Mouse (Mus musculus) stomach, postnatal 0 days (tissue): Measurements from ENCODE around the gene Tmem161b. TPM values are rescaled to one million over a fixed set of nuclear protein-coding genes. Genes with fewer than 3 reads are reported as not detected.
"Not testable (repeated sequence)": the region's sequence is repeated elsewhere in the genome, so short reads cannot be mapped to it uniquely, and the experiment has no call there.

Experiments
- ATAC-seq: fragments of 200-750 bp; cut with Nextera tagmentation; 2 replicates; pipeline ENCODE4 v1.8.0; 2017; ENCODE audit not compliant: low FRiP score, low TSS enrichment
- DNase-seq: peaks from one replicate; pipeline ENCODE4 v3.0.0-alpha.2; 2016; ENCODE audit warnings: low spot score
- H3K27ac ChIP-seq: fragments of 300-500 bp; sonication (generic); replicated peaks from 2 replicates; pipeline ENCODE4 v1.5.1; 2014; ENCODE audit warnings: mild to moderate bottlenecking, control low read depth
- H3K27me3 ChIP-seq: fragments of 300-500 bp; sonication (generic); 2 replicates; pipeline ENCODE4 v1.6.1; 2014; ENCODE audit warnings: low read length; ENCODE audit not compliant: control insufficient read depth, insufficient read depth
- H3K36me3 ChIP-seq: fragments of 300-500 bp; sonication (generic); 2 replicates; pipeline ENCODE4 v1.6.1; 2014; ENCODE audit warnings: low read length, mixed read lengths; ENCODE audit not compliant: control insufficient read depth, insufficient read depth
- H3K4me1 ChIP-seq: fragments of 300-500 bp; sonication (generic); replicated peaks from 2 replicates; pipeline ENCODE4 v1.6.1; 2014; ENCODE audit warnings: antibody characterized with exemption; ENCODE audit not compliant: control insufficient read depth, insufficient read depth
- H3K4me2 ChIP-seq: fragments of 300-500 bp; sonication (generic); replicated peaks from 2 replicates; pipeline ENCODE4 v1.6.1; 2014; ENCODE audit warnings: low read depth, mild to moderate bottlenecking, control low read depth, moderate library complexity
- H3K4me3 ChIP-seq: fragments of 300-500 bp; sonication (generic); 2 replicates; pipeline ENCODE4 v1.5.1; 2014; ENCODE audit warnings: low read depth, low read length, control low read depth
- H3K9ac ChIP-seq: fragments of 300-500 bp; sonication (generic); 2 replicates; pipeline ENCODE4 v1.6.1; 2014; ENCODE audit warnings: mild to moderate bottlenecking, low read length, control low read depth, mixed read lengths
- H3K9me3 ChIP-seq: fragments of 300-500 bp; sonication (generic); 2 replicates; pipeline ENCODE4 v1.6.1; 2016; ENCODE audit warnings: low read length; ENCODE audit not compliant: control insufficient read depth
- CTCF ChIP-seq: IDR thresholded peaks from 2 replicates; pipeline ENCODE4 v1.5.1; 2016; ENCODE audit warnings: antibody characterized with exemption, low read depth, mild to moderate bottlenecking, moderate library complexity
- EP300 ChIP-seq: optimal IDR thresholded peaks from 2 replicates; pipeline ENCODE3; 2016; ENCODE audit warnings: antibody characterized with exemption
- WGBS: fragments of 180-500 bp; shearing (Covaris S2); extraction: QIAGEN DNeasy Blood & Tissue Kit; methylation state at CpG from one replicate; pipeline ENCODE4 v1.1.7; 2014; 5-methylcytosine and 5-hydroxymethylcytosine counted together
- polyA plus RNA-seq: library from polyadenylated mRNA; unstranded; fragments of >200 nt; fragmentation: Nextera tagmentation; extraction: Ambion mirVana; gene quantifications from 2 replicates; pipeline ENCODE4 v1.2.1, GENCODE M21; 2015

Gene Tmem161b
- polyA plus RNA-seq, result 16.4 and 18.6 TPM in 2 replicates

GRCm38 (mm10) chr13:84221820-84222681, at the start of gene Tmem161b:
Tmem161b (plus strand) TSS chr13:84222296.
- 0% methylated on average over 47 of the region's 52 CpGs for WGBS
- no peaks in the 10 kb centered on the region for H3K27me3 ChIP-seq
- H3K4me1 ChIP-seq, result no peaks in the 10 kb centered on the region
- TF ChIP-seq EP300 (no peak), CTCF (peak; percentile 34)
- H3K4me2 ChIP-seq, result peak within 1 kb of the TSS; percentile 83
- H3K9ac ChIP-seq, result peak within 1 kb of the TSS; percentile 74
- ATAC-seq (peak; percentile 100), DNase-seq (peak; percentile 94)
- H3K9me3 ChIP-seq, result no peaks in the 10 kb centered on the region
- peak within 1 kb of the TSS; percentile 88 for H3K27ac ChIP-seq
- H3K4me3 ChIP-seq, result peak within 1 kb of the TSS; percentile 78
- no peaks in the 10 kb centered on the region for H3K36me3 ChIP-seq

GRCm38 (mm10) chr13:84185835-84186234, 36.3 kb upstream of the Tmem161b start:
- H3K36me3 ChIP-seq, H3K4me2 ChIP-seq, H3K9ac ChIP-seq, ATAC-seq, H3K9me3 ChIP-seq, H3K27me3 ChIP-seq, H3K4me3 ChIP-seq, H3K27ac ChIP-seq, DNase-seq, H3K4me1 ChIP-seq: not testable (repeated sequence)

GRCm38 (mm10) chr13:84192723-84193122, 29.4 kb upstream of the Tmem161b start:
- ATAC-seq (no peak), DNase-seq (no peak)
- H3K27ac ChIP-seq, result no peak overlapping the region
- H3K27me3 ChIP-seq, result no peaks in the 10 kb centered on the region
- H3K4me3 ChIP-seq, result no peak overlapping the region
- H3K9ac ChIP-seq, result no peak overlapping the region
- no peaks in the 10 kb centered on the region for H3K4me1 ChIP-seq
- H3K9me3 ChIP-seq, result no peaks in the 10 kb centered on the region
- TF ChIP-seq CTCF (no peak), EP300 (no peak)
- H3K4me2 ChIP-seq, result no peak overlapping the region
- H3K36me3 ChIP-seq, result no peaks in the 10 kb centered on the region
- WGBS, result 77% methylated on average over 3 of the region's 3 CpGs

- no peaks in the 10 kb centered on the region for H3K4me1 ChIP-seq
- no peaks in the 10 kb centered on the region for H3K27me3 ChIP-seq
- H3K4me2 ChIP-seq, result peak overlapping the region; percentile 83
- no peaks in the 10 kb centered on the region for H3K36me3 ChIP-seq
- TF ChIP-seq CTCF, result no peak
- no peak for TF ChIP-seq EP300
- 2% methylated on average over 10 of the region's 10 CpGs for WGBS
- peak overlapping the region; percentile 74 for H3K9ac ChIP-seq
- DNase-seq, result no peak
- peak overlapping the region; percentile 88 for H3K27ac ChIP-seq
- no peak for ATAC-seq
- H3K4me3 ChIP-seq, result peak overlapping the region; percentile 78
- H3K9me3 ChIP-seq, result no peaks in the 10 kb centered on the region
Observed at GRCm38 (mm10) chr13:84222682-84222992, 541 bp downstream of the Tmem161b start.

- Histone ChIP-seq H3K9ac (no peak overlapping the region), H3K36me3 (no peaks in the 10 kb centered on the region), H3K4me3 (peak overlapping the region; percentile 78), H3K9me3 (no peaks in the 10 kb centered on the region), H3K4me1 (no peaks in the 10 kb centered on the region), H3K27ac (no peak overlapping the region), H3K4me2 (peak overlapping the region; percentile 83), H3K27me3 (no peaks in the 10 kb centered on the region)
- no peak for TF ChIP-seq CTCF
- no peak for TF ChIP-seq EP300
- DNase-seq (no peak), ATAC-seq (peak; percentile 17)
- WGBS, result 38% methylated on average over 5 of the region's 5 CpGs
Observed at GRCm38 (mm10) chr13:84223018-84223417, 922 bp downstream of the Tmem161b start.

- Histone ChIP-seq H3K9ac (no peak overlapping the region), H3K36me3 (no peaks in the 10 kb centered on the region), H3K27ac (no peak overlapping the region), H3K4me3 (no peak overlapping the region), H3K4me1 (no peaks in the 10 kb centered on the region), H3K4me2 (no peak overlapping the region), H3K27me3 (no peaks in the 10 kb centered on the region), H3K9me3 (no peaks in the 10 kb centered on the region)
- WGBS, result 73% methylated on average over 2 of the region's 2 CpGs
- TF ChIP-seq EP300 (no peak), CTCF (no peak)
- ATAC-seq, result no peak
- DNase-seq, result no peak
Observed at GRCm38 (mm10) chr13:84234019-84234418, 11.9 kb downstream of the Tmem161b start.
